Mouse (Mus musculus) lung, postnatal 36 days (tissue): ENCODE measurements around the gene Sorbs2.

Experiments used
- DNase-seq: peaks from one replicate; pipeline ENCODE4 v3.0.0; 2022; ENCODE audit warnings: mixed read lengths

Sorbs2 gene

GRCm38 (mm10) chr8:45760622-45761021 is 253.0 kb downstream of the Sorbs2 start:
- no peak for DNase-seq

- no peak for DNase-seq
These were observed 253.5 kb downstream of the Sorbs2 start for GRCm38 (mm10) chr8:45761053-45761452.

GRCm38 (mm10) chr8:45762982-45763689 is 255.5 kb downstream of the Sorbs2 start:
- no peak for DNase-seq

GRCm38 (mm10) chr8:45763690-45764342 is 256.2 kb downstream of the Sorbs2 start:
- peak; percentile 17 for DNase-seq

- no peak for DNase-seq
These were observed 258.6 kb downstream of the Sorbs2 start for GRCm38 (mm10) chr8:45766138-45766537.

GRCm38 (mm10) chr8:45774841-45775240 is 267.3 kb downstream of the Sorbs2 start:
- no peak for DNase-seq

- DNase-seq = no peak
These were observed 267.9 kb downstream of the Sorbs2 start for GRCm38 (mm10) chr8:45775481-45775880.

GRCm38 (mm10) chr8:45776366-45776765 is 268.8 kb downstream of the Sorbs2 start:
- DNase-seq = no peak

- no peak for DNase-seq
These were observed 269.4 kb downstream of the Sorbs2 start for GRCm38 (mm10) chr8:45776977-45777376.

GRCm38 (mm10) chr8:45780585-45780984 is 273.0 kb downstream of the Sorbs2 start:
- peak; percentile 85 for DNase-seq

- peak; percentile 12 for DNase-seq
These were observed 281.0 kb downstream of the Sorbs2 start for GRCm38 (mm10) chr8:45788610-45789009.

GRCm38 (mm10) chr8:45794847-45795246 is 287.3 kb downstream of the Sorbs2 start:
- no peak for DNase-seq

GRCm38 (mm10) chr8:45796331-45796740 is 288.7 kb downstream of the Sorbs2 start:
- peak; percentile 69 for DNase-seq

GRCm38 (mm10) chr8:45799517-45799916 is 291.9 kb downstream of the Sorbs2 start:
- no peak for DNase-seq

- DNase-seq = no peak
These were observed 301.0 kb downstream of the Sorbs2 start for GRCm38 (mm10) chr8:45808597-45808996.

- peak; percentile 77 for DNase-seq
These were observed 309.3 kb downstream of the Sorbs2 start for GRCm38 (mm10) chr8:45816765-45817426.

GRCm38 (mm10) chr8:45821650-45822049 is 314.1 kb downstream of the Sorbs2 start:
- DNase-seq = no peak

- no peak for DNase-seq
These were observed 322.5 kb downstream of the Sorbs2 start for GRCm38 (mm10) chr8:45829985-45830548.

- DNase-seq = no peak
These were observed 326.3 kb downstream of the Sorbs2 start for GRCm38 (mm10) chr8:45833896-45834295.

- no peak for DNase-seq
These were observed 335.7 kb downstream of the Sorbs2 start for GRCm38 (mm10) chr8:45843306-45843705.

- DNase-seq = peak; percentile 18
These were observed 336.7 kb downstream of the Sorbs2 start for GRCm38 (mm10) chr8:45844097-45844885.

GRCm38 (mm10) chr8:45844911-45845481 is 337.4 kb downstream of the Sorbs2 start:
- DNase-seq = no peak
